8 mouse cellular contexts compared by ENCODE assay signal in genomic region chr10:128890383-128891295, GRCm38 (mm10). TPM values are rescaled to one million over a fixed set of nuclear protein-coding genes. Genes with fewer than 3 reads are reported as not detected.
DNase-seq lines count a peak whose midpoint lies in the region; ATAC-seq and TF ChIP-seq lines count a peak whose summit lies in the region.

No protein-coding gene starts in this region.

- 6% methylated on average over 40 of the region's 40 CpGs for WGBS in thymus, adult 2 months
- WGBS in embryonic facial prominence, embryonic 13.5 days, result under 1% methylated on average over 40 of the region's 40 CpGs
- under 1% methylated on average over 40 of the region's 40 CpGs for WGBS in intestine, embryonic 16.5 days

- H3K4me1 ChIP-seq in thymus, adult 2 months (replicated peaks; ENCODE audit: control insufficient read depth, insufficient read depth, low read length), result peaks cover 19% of the 10 kb centered on the region
- H3K4me1 ChIP-seq in embryonic facial prominence, embryonic 13.5 days, result peaks cover 37% of the 10 kb centered on the region
- H3K4me1 ChIP-seq in intestine, embryonic 16.5 days (ENCODE audit: control insufficient read depth, insufficient read depth, low read length), result peaks cover 25% of the 10 kb centered on the region

- peak; percentile 37 for DNase-seq in thymus, adult 2 months
- DNase-seq in thymus, adult 18-20 months, result no peak
- peak; percentile 46 for DNase-seq in neural tube, embryonic 10.5 days (ENCODE audit: extremely low spot score, low spot score)
- no peak for DNase-seq in gastrocnemius, postnatal 4 days (ENCODE audit: low spot score in 2 of 2)
- no peak for DNase-seq in right cerebral cortex, adult 18-20 months
- no peak for DNase-seq in adrenal gland, postnatal 14 days

- TF ChIP-seq CTCF in thymus, adult 2 months (IDR thresholded peaks at IDR 0.05; ENCODE audit: borderline replicate concordance, control insufficient read depth, extremely low read depth, insufficient read depth, low read length, poor library complexity), result no peak

- peaks cover 2% of the 10 kb centered on the region; the same call in 1 of the 2 replicates for H3K27me3 ChIP-seq in thymus, adult 2 months (ENCODE audit: control insufficient read depth, insufficient read depth, low read length)
- peaks cover 1% of the 10 kb centered on the region; the same call in 1 of the 2 replicates for H3K27me3 ChIP-seq in embryonic facial prominence, embryonic 13.5 days
- H3K27me3 ChIP-seq in intestine, embryonic 16.5 days (replicated peaks; ENCODE audit: control insufficient read depth, insufficient read depth, low read length), result no peaks in the 10 kb centered on the region

- no peak for TF ChIP-seq POLR2A in thymus, adult 2 months (IDR thresholded peaks at IDR 0.05; ENCODE audit: control insufficient read depth, extremely low read depth, insufficient read depth, low read length, poor library complexity)

- H3K27ac ChIP-seq in thymus, adult 2 months (ENCODE audit: control insufficient read depth, insufficient read depth, low read length), result no peak overlapping the region
- H3K27ac ChIP-seq in embryonic facial prominence, embryonic 13.5 days, result peak overlapping the region; percentile 93
- H3K27ac ChIP-seq in intestine, embryonic 16.5 days (ENCODE audit: low read length), result peak overlapping the region; percentile 77

- peak overlapping the region; percentile 86 for H3K9ac ChIP-seq in embryonic facial prominence, embryonic 13.5 days
- peak overlapping the region; percentile 66 for H3K9ac ChIP-seq in intestine, embryonic 16.5 days (ENCODE audit: low read depth, low read length)

- H3K9me3 ChIP-seq in embryonic facial prominence, embryonic 13.5 days, result no peaks in the 10 kb centered on the region
- H3K9me3 ChIP-seq in intestine, embryonic 16.5 days (ENCODE audit: control insufficient read depth, low read length), result no peaks in the 10 kb centered on the region

- H3K4me3 ChIP-seq in thymus, adult 2 months (ENCODE audit: control insufficient read depth, insufficient read depth, low read length), result peak overlapping the region; percentile 76
- H3K4me3 ChIP-seq in embryonic facial prominence, embryonic 13.5 days, result peak overlapping the region; percentile 80
- peak overlapping the region; percentile 79 for H3K4me3 ChIP-seq in intestine, embryonic 16.5 days (ENCODE audit: low read length)

- H3K36me3 ChIP-seq in thymus, adult 2 months (ENCODE audit: control insufficient read depth, insufficient read depth, low read length), result no peaks in the 10 kb centered on the region
- peaks cover 21% of the 10 kb centered on the region for H3K36me3 ChIP-seq in embryonic facial prominence, embryonic 13.5 days
- no peaks in the 10 kb centered on the region for H3K36me3 ChIP-seq in intestine, embryonic 16.5 days (ENCODE audit: control insufficient read depth, insufficient read depth, low read length)

- ATAC-seq in embryonic facial prominence, embryonic 13.5 days (ENCODE audit: insufficient number of reproducible peaks, insufficient read depth, low FRiP score, low TSS enrichment, low read depth), result no peak; the same call in 1 of the 2 replicates
- no peak; the same call in 1 of the 2 replicates for ATAC-seq in intestine, embryonic 16.5 days

- peak overlapping the region; percentile 77 for H3K4me2 ChIP-seq in embryonic facial prominence, embryonic 13.5 days
- H3K4me2 ChIP-seq in intestine, embryonic 16.5 days (ENCODE audit: low read depth, low read length), result peak overlapping the region; percentile 95

RNA-seq across cellular contexts. Expression of gene Gdf11, which starts 0.9 kb away (rescaled TPM):
- 5.6 and 5.8 TPM in 2 replicates for polyA plus RNA-seq in thymus, adult 2 months (2012; rRNA removed)
- 7.0 and 8.3 TPM in 2 replicates for polyA plus RNA-seq in embryonic facial prominence, embryonic 13.5 days (2015; fragmentation: Nextera tagmentation; extraction: Ambion mirVana)
- polyA plus RNA-seq in intestine, embryonic 16.5 days (2015; fragmentation: Nextera tagmentation; extraction: Ambion mirVana), result 2.1 and 2.2 TPM in 2 replicates
- total RNA-seq in gastrocnemius, postnatal 4 days (2021), result 1 to 10 TPM; 7.5 to 8.3 TPM
- 3.0 and 3.9 TPM in 2 replicates for total RNA-seq in adrenal gland, postnatal 14 days (2021)

RNA-seq across cellular contexts. Expression of gene Cd63, which starts 10.2 kb away (rescaled TPM):
- polyA plus RNA-seq in thymus, adult 2 months (2012; rRNA removed), result 43.9 and 62.1 TPM in 2 replicates
- polyA plus RNA-seq in embryonic facial prominence, embryonic 13.5 days (2015; fragmentation: Nextera tagmentation; extraction: Ambion mirVana), result 663 and 674 TPM in 2 replicates
- polyA plus RNA-seq in intestine, embryonic 16.5 days (2015; fragmentation: Nextera tagmentation; extraction: Ambion mirVana), result 794 TPM in 2 replicates
- total RNA-seq in gastrocnemius, postnatal 4 days (2021), result 100 to 1,000 TPM; 311 to 352 TPM
- total RNA-seq in adrenal gland, postnatal 14 days (2021), result 217 and 234 TPM in 2 replicates

RNA-seq across cellular contexts. Expression of gene Rdh5, which starts 32.0 kb away (rescaled TPM):
- 14.0 and 21.8 TPM in 2 replicates for polyA plus RNA-seq in thymus, adult 2 months (2012; rRNA removed)
- polyA plus RNA-seq in embryonic facial prominence, embryonic 13.5 days (2015; fragmentation: Nextera tagmentation; extraction: Ambion mirVana), result 12.7 and 16.4 TPM in 2 replicates
- 18.6 and 18.8 TPM in 2 replicates for polyA plus RNA-seq in intestine, embryonic 16.5 days (2015; fragmentation: Nextera tagmentation; extraction: Ambion mirVana)
- total RNA-seq in gastrocnemius, postnatal 4 days (2021), result 10 to 100 TPM; 11.7 to 12.1 TPM
- 10.9 and 15.5 TPM in 2 replicates for total RNA-seq in adrenal gland, postnatal 14 days (2021)

RNA-seq across cellular contexts. Expression of gene Bloc1s1, which starts 33.2 kb away (rescaled TPM):
- 137 and 173 TPM in 2 replicates for polyA plus RNA-seq in thymus, adult 2 months (2012; rRNA removed)
- 206 and 216 TPM in 2 replicates for polyA plus RNA-seq in embryonic facial prominence, embryonic 13.5 days (2015; fragmentation: Nextera tagmentation; extraction: Ambion mirVana)
- 208 and 220 TPM in 2 replicates for polyA plus RNA-seq in intestine, embryonic 16.5 days (2015; fragmentation: Nextera tagmentation; extraction: Ambion mirVana)
- total RNA-seq in gastrocnemius, postnatal 4 days (2021), result 100 to 1,000 TPM; 218 to 231 TPM
- 220 TPM in 2 replicates for total RNA-seq in adrenal gland, postnatal 14 days (2021)

RNA-seq across cellular contexts. Expression of gene Itga7, which starts 43.0 kb away (rescaled TPM):
- 5.9 and 14.5 TPM in 2 replicates for polyA plus RNA-seq in thymus, adult 2 months (2012; rRNA removed)
- polyA plus RNA-seq in embryonic facial prominence, embryonic 13.5 days (2015; fragmentation: Nextera tagmentation; extraction: Ambion mirVana), result 1.2 and 2.0 TPM in 2 replicates
- 3.3 and 3.7 TPM in 2 replicates for polyA plus RNA-seq in intestine, embryonic 16.5 days (2015; fragmentation: Nextera tagmentation; extraction: Ambion mirVana)
- total RNA-seq in gastrocnemius, postnatal 4 days (2021), result 100 to 1,000 TPM; 148 to 157 TPM
- 18.7 and 19.0 TPM in 2 replicates for total RNA-seq in adrenal gland, postnatal 14 days (2021)

Comparison
In these comparisons a context has a peak if more than half of its experiments do, and no peak if none do; other contexts are left out.
1. DNase-seq: peak in thymus, adult 2 months (single experiment) and neural tube, embryonic 10.5 days (single experiment); none in thymus, adult 18-20 months (0 of 2), gastrocnemius, postnatal 4 days (0 of 2), right cerebral cortex, adult 18-20 months (single experiment) and adrenal gland, postnatal 14 days (single experiment).
2. RNA of gene Cd63, which starts 10.2 kb away (polyA plus RNA-seq): 794 TPM in intestine, embryonic 16.5 days and 663 to 674 TPM in embryonic facial prominence, embryonic 13.5 days; 43.9 to 62.1 TPM in thymus, adult 2 months; every median in the first group is over 10 times any median in the second.
3. Peak in every context shown above with its lines, with median percentiles within 50 percentile points of each other: H3K4me3 ChIP-seq.